32 mouse cellular contexts compared by ENCODE assay signal in genomic region chr19:16924516-16924915, GRCm38 (mm10). TPM values are rescaled to one million over a fixed set of nuclear protein-coding genes. Genes with fewer than 3 reads are reported as not detected.
"Had no signal": no experiment of that assay in that cellular context is flagged by ENCODE, and none has a peak within 500 bp of the region (broad histone marks: within the 10 kb centered on the region; RNA-seq: fewer than 3 reads in every experiment).

No protein-coding gene starts in this region.

- H3K4me1 ChIP-seq: limb, embryonic 12.5 days; limb, embryonic 15.5 days; midbrain, embryonic 15.5 days; neural tube, embryonic 13.5 days had no signal

- DNase-seq: kidney, adult 2 months; kidney, postnatal 25 days; left cerebral cortex, postnatal 4 days; liver, postnatal 0 days; lung, embryonic 14.5 days; lung, postnatal 36 days; right cerebral cortex, adult 18-20 months; right cerebral cortex, postnatal 14 days; right cerebral cortex, postnatal 4 days; thymus, adult 2 months; thymus, postnatal 14 days; thymus, postnatal 4 days had no signal

- H3K27me3 ChIP-seq: limb, embryonic 12.5 days; limb, embryonic 15.5 days; midbrain, embryonic 15.5 days; neural tube, embryonic 13.5 days had no signal

- H3K27ac ChIP-seq: kidney, postnatal 0 days; limb, embryonic 12.5 days; limb, embryonic 15.5 days; liver, embryonic 14.5 days; midbrain, embryonic 15.5 days; neural tube, embryonic 13.5 days; stomach, postnatal 0 days had no signal

- H3K9me3 ChIP-seq: limb, embryonic 12.5 days; limb, embryonic 15.5 days; midbrain, embryonic 15.5 days; neural tube, embryonic 13.5 days had no signal

- H3K36me3 ChIP-seq: limb, embryonic 12.5 days; limb, embryonic 15.5 days; midbrain, embryonic 15.5 days; neural tube, embryonic 13.5 days had no signal

- H3K4me3 ChIP-seq: limb, embryonic 12.5 days; limb, embryonic 15.5 days; midbrain, embryonic 15.5 days; myocyte; neural tube, embryonic 13.5 days had no signal

RNA-seq across cellular contexts. Expression of gene Prune2, which starts 31.4 kb away (rescaled TPM):
- total RNA-seq: megakaryocyte-erythroid progenitor cell, adult 5-6 weeks; monocyte, adult 5-6 weeks had no signal

RNA-seq across cellular contexts. Expression of gene Foxb2, which starts 50.9 kb away (rescaled TPM):
- total RNA-seq: layer of hippocampus, postnatal 14 days; left cerebral cortex, adult 8-10 months; left cerebral cortex, postnatal 14 days; left cerebral cortex, postnatal 4 days; megakaryocyte progenitor cell, adult 5-6 weeks; megakaryocyte-erythroid progenitor cell, adult 5-6 weeks; monocyte, adult 5-6 weeks; neutrophil, adult 5-6 weeks had no signal
- polyA plus RNA-seq: kidney, adult 2 months; kidney, embryonic 14.5 days; kidney, postnatal 0 days; large intestine, adult 2 months; limb, embryonic 12.5 days; limb, embryonic 15.5 days; liver, embryonic 11.5 days; liver, embryonic 14.5 days; liver, postnatal 0 days; lung, embryonic 14.5 days; lung, postnatal 0 days; myocyte; neural tube, embryonic 13.5 days; stomach, embryonic 14.5 days; stomach, postnatal 0 days had no signal
